Mouse (Mus musculus) lung, embryonic 14.5 days (tissue): ENCODE results near the gene Unc79. TPM values are rescaled to one million over a fixed set of nuclear protein-coding genes. Genes with fewer than 3 reads are reported as not detected.

ENCODE experiments used
- ATAC-seq: fragments of 200-750 bp; cut with Nextera tagmentation; 2 replicates; pipeline ENCODE4 v1.8.0; 2017; ENCODE audit warnings: mild to moderate bottlenecking, moderate TSS enrichment, moderate library complexity; ENCODE audit not compliant: insufficient read depth
- DNase-seq: peaks from one replicate; pipeline ENCODE4 v3.0.0-alpha.2; 2015
- H3K27ac ChIP-seq: fragments of 300-500 bp; sonication (generic); 2 replicates; pipeline ENCODE4 v1.5.1; 2014; ENCODE audit warnings: low read depth, mild to moderate bottlenecking, moderate library complexity
- H3K27me3 ChIP-seq: fragments of 300-500 bp; sonication (generic); 2 replicates; pipeline ENCODE4 v1.6.1; 2014; ENCODE audit warnings: low read length, control low read depth; ENCODE audit not compliant: insufficient read depth
- H3K36me3 ChIP-seq: fragments of 300-500 bp; sonication (generic); 2 replicates; pipeline ENCODE4 v1.6.1; 2014; ENCODE audit warnings: control low read depth; ENCODE audit not compliant: insufficient read depth
- H3K4me1 ChIP-seq: fragments of 300-500 bp; sonication (generic); 2 replicates; pipeline ENCODE4 v1.6.1; 2014; ENCODE audit warnings: antibody characterized with exemption, control low read depth; ENCODE audit not compliant: insufficient read depth
- H3K4me2 ChIP-seq: fragments of 300-500 bp; sonication (generic); 2 replicates; pipeline ENCODE4 v1.6.1; 2014; ENCODE audit warnings: mild to moderate bottlenecking
- H3K4me3 ChIP-seq: fragments of 300-500 bp; sonication (generic); 2 replicates; pipeline ENCODE4 v1.5.1; 2014; ENCODE audit warnings: low read depth, low read length
- H3K9ac ChIP-seq: fragments of 300-500 bp; sonication (generic); 2 replicates; pipeline ENCODE4 v1.6.1; 2014
- H3K9me3 ChIP-seq: fragments of 300-500 bp; sonication (generic); 2 replicates; pipeline ENCODE4 v1.6.1; 2016; ENCODE audit warnings: low read depth, low read length, control low read depth
- CTCF ChIP-seq: IDR thresholded peaks from 2 replicates; pipeline ENCODE4 v1.5.1; 2016; ENCODE audit warnings: antibody characterized with exemption, low read depth
- WGBS: fragments of 180-500 bp; shearing (Covaris S2); extraction: QIAGEN DNeasy Blood & Tissue Kit; methylation state at CpG from one replicate; pipeline ENCODE4 v1.1.7; 2014; 5-methylcytosine and 5-hydroxymethylcytosine counted together
- polyA plus RNA-seq: library from polyadenylated mRNA; unstranded; fragments of >200 nt; fragmentation: Nextera tagmentation; extraction: Ambion mirVana; gene quantifications from 2 replicates; pipeline ENCODE4 v1.2.1, GENCODE M21; 2014

The Unc79 gene
- polyA plus RNA-seq = 0.09 and 0.24 TPM in 2 replicates

DNA sequence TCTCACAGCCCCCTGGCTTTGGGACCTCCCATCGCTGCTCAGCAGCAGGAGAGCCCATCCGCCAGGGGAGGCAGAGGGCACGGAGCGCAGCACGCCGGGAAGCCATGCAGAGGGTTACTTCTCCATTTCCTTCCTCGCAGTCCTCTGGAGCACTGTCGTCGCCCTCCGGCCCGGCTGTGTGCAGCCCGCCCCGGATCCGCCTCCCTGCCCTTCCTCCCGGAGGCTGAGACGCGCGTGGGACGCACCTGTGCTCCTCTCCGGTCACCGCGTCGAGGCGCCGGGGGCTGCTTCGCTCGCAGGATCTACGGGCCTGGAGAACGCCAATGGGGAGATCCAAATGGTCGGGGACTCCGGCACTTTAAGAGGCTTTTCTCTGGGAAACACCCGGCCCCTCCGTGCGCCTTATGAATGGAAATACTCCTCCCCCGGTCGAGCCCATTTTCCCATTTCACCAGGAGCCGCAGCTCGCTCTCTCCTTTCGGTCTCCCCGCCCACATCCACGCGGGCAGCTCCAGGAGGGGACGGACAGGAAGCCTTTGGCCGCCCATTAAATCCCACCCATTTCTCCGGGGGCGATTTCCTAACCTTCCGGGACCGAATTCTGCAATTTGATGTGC lies at the start of gene Unc79:
Gene Unc79, plus strand, starts transcription at position 82 of the 617 bp plus-strand sequence.
- DNase-seq (peak; percentile 64), ATAC-seq (peak; percentile 78)
- Histone ChIP-seq H3K27me3 (peaks cover 13% of the 10 kb centered on the region), H3K36me3 (no peaks in the 10 kb centered on the region), H3K9me3 (no peaks in the 10 kb centered on the region), H3K9ac (no peak within 1 kb of the TSS), H3K4me2 (peak within 1 kb of the TSS; percentile 80), H3K27ac (no peak within 1 kb of the TSS), H3K4me3 (peak within 1 kb of the TSS; percentile 42), H3K4me1 (no peaks in the 10 kb centered on the region)
- peak; percentile 22; the same call in 1 of the 2 replicates for TF ChIP-seq CTCF
- WGBS = under 1% methylated on average over 46 of the region's 48 CpGs

DNA sequence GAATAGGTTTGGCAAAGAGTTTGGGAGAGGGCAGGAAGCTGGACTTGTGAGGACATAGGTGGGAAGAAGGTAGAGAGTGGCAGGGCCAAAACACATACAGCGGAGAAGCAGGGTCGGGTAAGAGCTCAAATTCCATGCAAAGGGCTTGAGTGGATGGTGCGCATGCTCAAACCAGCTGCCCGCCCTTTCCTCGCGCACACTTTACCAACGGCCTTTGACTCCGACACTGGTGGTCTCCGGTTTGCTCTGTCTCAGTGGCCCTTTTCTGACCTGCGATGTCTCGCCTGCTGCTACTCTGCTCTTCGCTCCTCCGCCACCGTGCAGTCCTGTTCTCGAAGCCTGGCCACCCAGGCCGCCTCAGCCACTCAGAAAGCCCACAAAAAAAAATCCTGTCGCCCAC lies 49.6 kb upstream of the Unc79 start, which contains the start of gene Cox8c:
Gene Cox8c, plus strand, starts transcription at position 226 of the 400 bp plus-strand sequence.
- H3K36me3 ChIP-seq = no peaks in the 10 kb centered on the region
- no peak for TF ChIP-seq CTCF
- no peak within 1 kb of the TSS for H3K9ac ChIP-seq
- H3K4me3 ChIP-seq = no peak within 1 kb of the TSS
- no peak within 1 kb of the TSS for H3K27ac ChIP-seq
- no peaks in the 10 kb centered on the region for H3K27me3 ChIP-seq
- no peak for DNase-seq
- 89% methylated on average over 17 of the region's 17 CpGs for WGBS
- no peak for ATAC-seq
- H3K9me3 ChIP-seq = no peaks in the 10 kb centered on the region
- no peak within 1 kb of the TSS for H3K4me2 ChIP-seq
- H3K4me1 ChIP-seq = no peaks in the 10 kb centered on the region

DNA sequence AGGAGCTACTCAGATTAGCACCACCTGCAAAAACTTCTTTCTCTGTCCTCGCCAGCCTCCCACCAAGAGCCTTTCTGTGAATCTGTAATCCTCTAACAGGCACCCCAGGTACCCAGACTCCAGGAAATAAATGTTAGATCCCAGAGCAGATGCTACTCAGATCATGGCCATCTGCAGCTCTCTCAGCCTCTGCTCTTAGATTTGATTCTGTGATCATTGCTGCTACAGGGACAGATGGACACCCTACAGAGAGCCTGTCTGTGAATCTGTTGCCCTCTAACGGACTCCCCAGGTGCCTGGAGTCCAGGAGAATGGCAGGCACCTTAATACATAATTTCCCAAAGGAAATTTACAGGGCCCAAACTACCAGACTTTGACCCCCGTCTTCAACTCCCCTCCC lies 40.5 kb upstream of the Unc79 start:
- Histone ChIP-seq H3K9me3 (no peaks in the 10 kb centered on the region), H3K4me1 (no peaks in the 10 kb centered on the region), H3K27ac (no peak overlapping the region), H3K36me3 (no peaks in the 10 kb centered on the region), H3K27me3 (no peaks in the 10 kb centered on the region), H3K9ac (no peak overlapping the region), H3K4me2 (no peak overlapping the region), H3K4me3 (no peak overlapping the region)
- ATAC-seq (no peak), DNase-seq (no peak)
- 33% methylated on average over 3 of the region's 3 CpGs for WGBS
- TF ChIP-seq CTCF = no peak

DNA sequence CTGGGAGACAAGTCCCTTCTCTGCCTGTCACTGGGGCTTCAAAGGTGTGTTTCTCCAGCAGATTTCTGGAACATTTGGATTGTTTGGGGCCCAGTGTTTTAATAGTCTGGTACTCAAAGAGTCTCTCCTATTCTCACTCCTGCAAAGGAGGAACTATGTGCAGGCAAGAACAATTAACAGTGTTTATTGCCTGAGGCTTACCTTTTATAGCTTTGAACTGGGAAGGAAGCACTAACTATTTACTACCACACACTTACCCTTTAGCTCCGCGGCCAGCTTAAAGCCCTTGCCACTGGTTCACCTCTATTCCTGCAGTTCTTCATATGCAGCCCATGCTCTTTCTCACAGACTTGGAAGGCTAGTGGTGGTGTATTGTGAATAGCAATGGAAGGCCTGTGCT lies 32.6 kb upstream of the Unc79 start:
- H3K4me2 ChIP-seq = no peak overlapping the region
- WGBS = 88% methylated on average over 2 of the region's 2 CpGs
- no peak for TF ChIP-seq CTCF
- no peak overlapping the region for H3K27ac ChIP-seq
- no peaks in the 10 kb centered on the region for H3K4me1 ChIP-seq
- no peaks in the 10 kb centered on the region for H3K27me3 ChIP-seq
- H3K9ac ChIP-seq = no peak overlapping the region
- no peak overlapping the region for H3K4me3 ChIP-seq
- H3K9me3 ChIP-seq = no peaks in the 10 kb centered on the region
- ATAC-seq (no peak), DNase-seq (no peak)
- H3K36me3 ChIP-seq = no peaks in the 10 kb centered on the region

DNA sequence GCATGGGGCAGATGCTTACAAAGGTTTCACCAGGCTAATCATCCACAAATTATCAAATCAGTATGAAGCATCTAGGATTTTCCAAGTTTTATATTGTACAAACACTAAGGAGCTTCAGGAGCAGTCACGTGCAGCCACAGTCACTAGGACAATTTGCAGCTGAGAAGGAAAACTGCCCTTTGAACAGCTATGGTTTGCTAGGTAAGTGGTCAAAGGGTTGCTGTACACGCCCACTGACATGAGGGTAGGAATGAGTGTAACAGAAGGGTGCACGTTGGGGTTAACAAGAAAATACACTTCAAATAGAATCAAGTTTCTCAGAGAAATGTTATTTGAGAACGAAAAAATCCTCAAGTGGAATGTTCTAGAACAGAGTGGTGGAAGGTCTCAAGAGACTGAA lies 18.9 kb upstream of the Unc79 start:
- 61% methylated on average over 4 of the region's 4 CpGs for WGBS
- H3K9ac ChIP-seq = no peak overlapping the region
- no peak overlapping the region for H3K27ac ChIP-seq
- no peaks in the 10 kb centered on the region for H3K36me3 ChIP-seq
- no peak for TF ChIP-seq CTCF
- no peaks in the 10 kb centered on the region for H3K27me3 ChIP-seq
- ATAC-seq = no peak
- H3K4me3 ChIP-seq = no peak overlapping the region
- no peaks in the 10 kb centered on the region for H3K4me1 ChIP-seq
- DNase-seq = no peak
- no peak overlapping the region for H3K4me2 ChIP-seq
- no peaks in the 10 kb centered on the region for H3K9me3 ChIP-seq

DNA sequence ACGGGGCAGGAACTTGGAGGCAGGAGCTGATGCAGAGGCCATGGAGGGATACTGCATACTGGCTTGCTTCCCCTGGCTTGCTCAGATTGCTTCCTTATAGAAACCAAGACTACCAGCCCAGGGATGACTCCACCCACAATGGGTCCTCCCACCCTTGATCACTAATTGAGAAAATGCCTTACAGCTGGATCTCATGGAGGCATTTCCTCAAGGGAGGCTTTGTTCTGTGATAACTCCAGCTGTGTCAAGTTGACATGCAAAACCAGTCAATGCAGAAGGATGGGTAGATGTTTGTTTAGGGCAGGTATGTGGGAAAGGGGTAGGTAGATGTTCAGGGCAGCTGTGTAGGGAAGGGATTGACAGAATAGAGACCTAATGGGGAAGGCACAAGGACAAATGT lies 18.3 kb upstream of the Unc79 start:
- WGBS = 74% methylated on average over 1 of the region's 1 CpGs
- no peak for DNase-seq

DNA sequence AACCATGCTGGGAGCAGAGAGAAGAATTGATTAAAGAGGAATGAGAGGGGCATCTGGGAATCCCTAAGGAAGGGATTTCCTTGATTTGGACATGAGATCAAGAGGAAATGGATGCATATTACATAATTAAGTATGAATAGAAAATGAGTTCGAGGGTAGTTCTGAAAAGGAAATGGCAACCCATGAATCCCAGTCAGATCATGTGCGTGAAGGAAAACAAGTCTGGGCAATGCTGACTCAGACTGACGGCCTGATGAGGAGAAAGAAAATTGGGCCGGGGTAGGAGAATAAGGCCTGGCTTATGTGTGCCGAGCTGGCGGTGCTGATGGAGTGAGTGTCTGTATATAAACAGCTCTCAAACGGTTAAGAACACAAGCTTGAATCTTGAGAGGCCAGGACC lies 17.9 kb upstream of the Unc79 start:
- WGBS = 62% methylated on average over 7 of the region's 7 CpGs
- Histone ChIP-seq H3K9ac (no peak overlapping the region), H3K4me2 (no peak overlapping the region), H3K36me3 (no peaks in the 10 kb centered on the region), H3K4me3 (no peak overlapping the region), H3K27me3 (no peaks in the 10 kb centered on the region), H3K9me3 (no peaks in the 10 kb centered on the region), H3K4me1 (no peaks in the 10 kb centered on the region), H3K27ac (no peak overlapping the region)
- DNase-seq = no peak
- no peak for ATAC-seq
- TF ChIP-seq CTCF = no peak

More for the DNA sequence above, 18.3 kb upstream of the Unc79 start:
- no peak overlapping the region for H3K4me2 ChIP-seq
- no peaks in the 10 kb centered on the region for H3K4me1 ChIP-seq
- no peaks in the 10 kb centered on the region for H3K27me3 ChIP-seq
- no peak overlapping the region for H3K9ac ChIP-seq
- ATAC-seq = no peak
- no peak for TF ChIP-seq CTCF
- no peaks in the 10 kb centered on the region for H3K36me3 ChIP-seq
- no peak overlapping the region for H3K4me3 ChIP-seq
- H3K9me3 ChIP-seq = no peaks in the 10 kb centered on the region
- no peak overlapping the region for H3K27ac ChIP-seq
